Mouse (Mus musculus) myocyte (in vitro differentiated cells): ENCODE data around the gene Ttc14.

ENCODE experiments used
- E2F4 ChIP-seq: IDR thresholded peaks from one replicate; pipeline ENCODE4 v1.6.1; 2011; ENCODE audit warnings: mild to moderate bottlenecking, control low read depth, moderate library complexity; ENCODE audit not compliant: insufficient read depth
- MAX ChIP-seq: IDR thresholded peaks from one replicate; pipeline ENCODE4 v1.6.1; 2011; ENCODE audit warnings: low read depth, mild to moderate bottlenecking, control low read depth
- MYOG ChIP-seq, 3 experiments: IDR thresholded peaks; one replicate each; pipeline ENCODE4 v1.6.1; 2011; ENCODE audit warnings: control low read depth in 2 of 3, low read depth in 2 of 3, mild to moderate bottlenecking in 2 of 3; ENCODE audit not compliant: insufficient read length in 2 of 3, control insufficient read depth in 1 of 3, insufficient read depth in 1 of 3
- POLR2A ChIP-seq: IDR thresholded peaks from one replicate; pipeline ENCODE4 v1.6.1; 2011; ENCODE audit warnings: low read depth, mild to moderate bottlenecking, control low read depth, moderate library complexity; ENCODE audit not compliant: insufficient read length
- POLR2AphosphoS2 ChIP-seq: IDR thresholded peaks from one replicate; pipeline ENCODE4 v1.6.1; 2011; ENCODE audit warnings: low read depth, control low read depth; ENCODE audit not compliant: insufficient read length
- REST ChIP-seq: IDR thresholded peaks from one replicate; pipeline ENCODE4 v1.6.1; 2011; ENCODE audit warnings: mild to moderate bottlenecking, control low read depth, moderate library complexity; ENCODE audit not compliant: insufficient read depth, insufficient read length
- SRF ChIP-seq: IDR thresholded peaks from one replicate; pipeline ENCODE4 v1.6.1; 2011; ENCODE audit warnings: low read depth; ENCODE audit not compliant: control insufficient read depth, insufficient read length
- TCF12 ChIP-seq: IDR thresholded peaks from one replicate; pipeline ENCODE4 v1.6.1; 2011; ENCODE audit warnings: mild to moderate bottlenecking, control low read depth; ENCODE audit not compliant: poor library complexity, insufficient read depth, severe bottlenecking
- TCF3 ChIP-seq: IDR thresholded peaks from one replicate; pipeline ENCODE4 v1.6.1; 2011; ENCODE audit warnings: low read depth, control low read depth; ENCODE audit not compliant: insufficient read length
- USF1 ChIP-seq: IDR thresholded peaks from one replicate; pipeline ENCODE4 v1.6.1; 2011; ENCODE audit warnings: low read depth, mild to moderate bottlenecking, control low read depth, moderate library complexity

GRCm38 (mm10) chr3:33864000-33864540, 64.4 kb downstream of the Ttc14 start:
- no peak for TF ChIP-seq SRF
- TF ChIP-seq USF1 = no peak
- no peak for TF ChIP-seq REST
- TF ChIP-seq POLR2A = no peak
- no peak for TF ChIP-seq POLR2AphosphoS2
- TF ChIP-seq E2F4 = no peak
- no peak for TF ChIP-seq TCF3
- TF ChIP-seq MYOG (IDR thresholded peaks at IDR 0.05; ENCODE audit: control insufficient read depth in 1 of 3, insufficient read depth in 1 of 3, insufficient read length in 2 of 3, low read depth in 2 of 3) = no peak
- TF ChIP-seq TCF12 = no peak
- TF ChIP-seq MAX = no peak
